Mouse (Mus musculus): Measurements from ENCODE around the gene Nr0b1.

Nr0b1 gene

DNA sequence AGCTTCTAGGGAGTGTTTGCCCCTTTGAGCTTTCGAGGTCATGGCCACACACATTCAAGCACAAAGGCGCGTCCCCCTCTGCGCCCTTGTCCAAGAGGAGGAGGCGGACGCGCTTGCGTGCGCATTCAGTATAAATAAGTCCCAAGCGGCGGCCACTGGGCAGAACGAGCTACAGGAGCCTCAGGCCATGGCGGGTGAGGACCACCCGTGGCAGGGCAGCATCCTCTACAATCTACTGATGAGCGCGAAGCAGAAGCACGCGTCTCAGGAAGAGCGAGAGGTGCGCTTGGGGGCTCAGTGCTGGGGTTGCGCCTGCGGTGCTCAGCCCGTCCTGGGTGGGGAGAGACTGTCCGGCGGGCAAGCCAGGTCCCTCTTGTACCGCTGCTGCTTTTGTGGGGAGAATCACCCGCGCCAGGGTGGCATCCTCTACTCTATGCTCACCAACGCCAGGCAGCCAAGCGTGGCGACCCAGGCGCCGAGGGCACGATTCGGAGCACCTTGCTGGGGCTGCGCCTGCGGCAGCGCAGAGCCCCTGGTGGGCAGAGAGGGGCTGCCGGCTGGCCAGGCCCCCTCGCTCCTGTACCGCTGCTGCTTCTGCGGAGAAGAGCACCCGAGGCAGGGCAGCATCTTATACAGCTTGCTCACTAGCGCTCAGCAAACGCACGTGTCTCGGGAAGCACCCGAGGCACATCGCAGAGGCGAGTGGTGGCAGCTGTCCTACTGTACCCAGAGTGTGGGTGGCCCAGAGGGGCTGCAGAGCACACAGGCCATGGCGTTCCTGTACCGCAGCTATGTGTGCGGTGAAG is at the start of gene Nr0b1:
Gene Nr0b1 (plus strand): TSS at position 151 of the 806 bp plus-strand sequence.
- DNase-seq: no peak

GRCm38 (mm10) chrX:86187250-86187649 is 4.3 kb upstream of the Nr0b1 start:
- DNase-seq: no peak

DNA sequence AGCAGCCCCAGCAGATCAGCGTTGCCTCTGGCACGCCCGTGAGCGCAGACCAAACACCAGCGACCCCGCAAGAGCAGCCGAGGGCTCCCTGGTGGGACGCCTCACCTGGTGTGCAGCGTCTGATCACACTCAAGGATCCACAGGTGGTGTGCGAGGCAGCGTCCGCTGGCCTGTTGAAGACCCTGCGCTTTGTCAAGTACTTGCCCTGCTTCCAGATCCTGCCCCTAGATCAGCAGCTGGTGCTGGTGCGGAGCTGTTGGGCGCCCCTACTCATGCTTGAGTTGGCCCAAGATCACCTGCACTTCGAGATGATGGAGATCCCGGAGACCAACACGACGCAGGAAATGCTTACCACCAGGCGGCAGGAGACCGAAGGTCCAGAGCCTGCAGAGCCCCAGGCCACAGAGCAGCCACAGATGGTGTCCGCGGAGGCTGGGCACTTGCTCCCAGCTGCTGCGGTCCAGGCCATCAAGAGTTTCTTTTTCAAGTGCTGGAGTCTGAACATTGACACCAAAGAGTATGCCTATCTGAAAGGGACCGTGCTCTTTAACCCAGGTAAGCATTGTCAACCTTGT is 943 bp downstream of the Nr0b1 start:
- DNase-seq: no peak

GRCm38 (mm10) chrX:86193386-86193785 is 1.8 kb downstream of the Nr0b1 start:
- DNase-seq: no peak

DNA sequence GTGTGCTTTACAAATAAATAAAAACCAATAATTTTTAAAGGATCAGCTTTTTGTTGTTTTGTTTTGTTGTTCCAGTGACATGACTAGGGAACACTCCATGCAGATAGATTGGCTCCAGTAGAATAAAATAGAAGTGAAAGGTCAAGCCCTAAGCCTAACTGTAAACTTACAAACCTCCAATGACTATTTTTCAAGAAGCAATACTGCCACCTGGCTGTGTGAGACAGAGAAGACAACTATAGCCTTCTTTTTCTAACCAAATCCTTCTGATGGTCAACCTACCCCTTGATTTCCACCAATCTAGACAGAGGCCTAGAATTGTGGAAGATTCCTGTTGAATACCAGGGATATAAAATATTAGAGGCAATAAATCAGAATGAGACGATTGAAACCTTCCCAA is 45.7 kb downstream of the Nr0b1 start:
- no peak for DNase-seq

All from lung, postnatal 10 days (tissue).